Mouse (Mus musculus) CD4-positive, CD25-positive, alpha-beta regulatory T cell, adult 2 months (primary cell): ENCODE measurements at regions not wholly inside any gene's neighbourhood (a gene's known extent, or its start where the extent isn't known, plus 50 kb on each side); places are given as distances from the start of the nearest gene placed in this dataset.

ENCODE experiments used
- DNase-seq: peaks from one replicate; pipeline ENCODE4 v3.0.0-alpha.2; 2012; ENCODE audit warnings: low read depth, low spot score

- DNase-seq: peak; percentile 2
Measured at GRCm38 (mm10) chr17:64916657-64917056, 80.8 kb upstream of the 4930583I09Rik start.

GRCm38 (mm10) chr17:64915708-64916107, 79.8 kb upstream of the 4930583I09Rik start:
- no peak for DNase-seq

GRCm38 (mm10) chr17:64915025-64915424, 79.2 kb upstream of the 4930583I09Rik start:
- DNase-seq: no peak

GRCm38 (mm10) chr17:64914302-64914701, 78.4 kb upstream of the 4930583I09Rik start:
- no peak for DNase-seq

- no peak for DNase-seq
Measured at GRCm38 (mm10) chr17:64908671-64909070, 72.8 kb upstream of the 4930583I09Rik start.

- no peak for DNase-seq
Measured at GRCm38 (mm10) chr17:64901721-64902623, 66.1 kb upstream of the 4930583I09Rik start.

GRCm38 (mm10) chr17:64897473-64897872, 61.6 kb upstream of the 4930583I09Rik start:
- DNase-seq: no peak

- DNase-seq: no peak
Measured at GRCm38 (mm10) chr17:64895886-64896285, 60.0 kb upstream of the 4930583I09Rik start.

- DNase-seq: no peak
Measured at GRCm38 (mm10) chr17:64895466-64895865, 59.6 kb upstream of the 4930583I09Rik start.

- DNase-seq: no peak
Measured at GRCm38 (mm10) chr17:64893182-64893902, 57.5 kb upstream of the 4930583I09Rik start.
